Comparison of ENCODE assay signal across 10 mouse cellular contexts in the genomic region with DNA sequence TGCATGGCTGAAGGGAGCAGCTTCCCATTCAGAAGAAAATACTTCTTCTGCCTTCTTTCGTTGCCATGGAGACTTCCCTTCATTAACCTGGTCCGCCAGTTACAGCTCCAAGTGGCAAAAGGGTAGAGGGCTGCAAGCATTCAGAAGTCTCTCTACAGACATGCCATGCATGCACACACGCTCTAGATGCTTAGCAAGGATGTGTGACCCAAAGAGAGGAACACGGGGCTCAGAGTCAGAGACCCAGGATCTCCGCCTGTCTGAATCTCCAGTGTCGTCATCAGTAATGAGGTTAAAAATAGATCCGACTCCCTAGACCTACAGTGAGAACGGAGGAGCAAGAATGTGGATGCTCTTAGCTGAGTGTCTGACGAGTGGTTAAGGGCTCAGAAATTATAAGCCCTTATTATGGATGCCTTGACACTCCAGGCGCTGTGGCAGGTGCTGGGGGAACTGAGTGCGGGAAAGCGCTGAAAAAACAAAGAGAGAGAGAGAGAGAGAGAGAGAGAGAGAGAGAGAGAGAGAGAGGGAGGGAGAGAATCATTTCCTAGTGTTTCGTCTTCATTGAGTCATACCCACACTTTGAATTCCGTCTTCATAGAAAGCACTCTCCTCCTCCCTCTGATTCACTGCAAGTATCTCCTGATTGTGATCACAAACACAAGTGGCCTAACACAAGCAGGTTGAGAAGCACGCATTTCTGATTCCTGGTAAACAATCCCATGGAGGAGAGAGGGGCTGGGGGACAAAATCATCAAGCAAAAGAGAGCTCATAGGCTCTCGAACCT. TPM values are rescaled to one million over a fixed set of nuclear protein-coding genes. Genes with fewer than 3 reads are reported as not detected.
DNase-seq lines count a peak whose midpoint lies in the region; ATAC-seq and TF ChIP-seq lines count a peak whose summit lies in the region.
"Had no signal": no experiment of that assay in that cellular context is flagged by ENCODE, and none has a peak within 500 bp of the region (broad histone marks: within the 10 kb centered on the region; RNA-seq: fewer than 3 reads in every experiment).

No protein-coding gene starts in this region.

- intact Hi-C loops in left cerebral cortex, postnatal 36 days (cut with DNase I): no loop called here

- TF ChIP-seq CTCF in intestine, postnatal 0 days (IDR thresholded peaks at IDR 0.05; ENCODE audit: low read depth): no peak
- TF ChIP-seq CTCF in olfactory bulb, adult 2 months (IDR thresholded peaks at IDR 0.05; ENCODE audit: insufficient read depth, low read depth, low read length): no peak

- H3K9me3 ChIP-seq in intestine, embryonic 15.5 days: no peaks in the 10 kb centered on the region
- H3K9me3 ChIP-seq in intestine, postnatal 0 days (ENCODE audit: control insufficient read depth): no peaks in the 10 kb centered on the region
- no peaks in the 10 kb centered on the region for H3K9me3 ChIP-seq in embryonic facial prominence, embryonic 10.5 days
- H3K9me3 ChIP-seq in hindbrain, embryonic 16.5 days (ENCODE audit: control insufficient read depth, low read length): no peaks in the 10 kb centered on the region

- 0 out of 2 replicates have a peak, but pooled peaks cover 5% of the 10 kb centered on the region for H3K27me3 ChIP-seq in intestine, embryonic 15.5 days (replicated peaks)
- peaks cover 4% of the 10 kb centered on the region; the same call in 1 of the 2 replicates for H3K27me3 ChIP-seq in intestine, postnatal 0 days (replicated peaks; ENCODE audit: control insufficient read depth, insufficient read depth, low read length)
- H3K27me3 ChIP-seq in embryonic facial prominence, embryonic 10.5 days (replicated peaks; ENCODE audit: low read depth, poor library complexity, severe bottlenecking): peaks cover 30% of the 10 kb centered on the region
- no peaks in the 10 kb centered on the region for H3K27me3 ChIP-seq in hindbrain, embryonic 16.5 days (replicated peaks; ENCODE audit: control insufficient read depth, insufficient read depth, low read length)

- ATAC-seq in intestine, embryonic 15.5 days: no peak
- ATAC-seq in intestine, postnatal 0 days: no peak
- ATAC-seq in hindbrain, embryonic 16.5 days: peak; percentile 38; the same call in 1 of the 2 replicates

- peaks cover 25% of the 10 kb centered on the region for H3K4me1 ChIP-seq in intestine, embryonic 15.5 days (replicated peaks)
- peaks cover 9% of the 10 kb centered on the region; the same call in 1 of the 2 replicates for H3K4me1 ChIP-seq in intestine, postnatal 0 days (replicated peaks; ENCODE audit: control insufficient read depth, insufficient read depth, low read length)
- H3K4me1 ChIP-seq in embryonic facial prominence, embryonic 10.5 days: peaks cover 52% of the 10 kb centered on the region
- H3K4me1 ChIP-seq in hindbrain, embryonic 16.5 days (ENCODE audit: control insufficient read depth, insufficient read depth, low read depth, low read length): peaks cover 25% of the 10 kb centered on the region
- peaks cover 27% of the 10 kb centered on the region for H3K4me1 ChIP-seq in olfactory bulb, adult 2 months (ENCODE audit: control insufficient read depth, insufficient read depth, low read length)

- H3K9ac ChIP-seq in intestine, embryonic 15.5 days: no peak overlapping the region
- H3K9ac ChIP-seq in intestine, postnatal 0 days (ENCODE audit: low read depth, low read length): no peak overlapping the region
- H3K9ac ChIP-seq in hindbrain, embryonic 16.5 days (ENCODE audit: low read depth, low read length): peak overlapping the region; percentile 49
- H3K9ac ChIP-seq: lung, embryonic 14.5 days had no signal

- H3K36me3 ChIP-seq in intestine, embryonic 15.5 days: no peaks in the 10 kb centered on the region; the same call in 1 of the 2 replicates
- H3K36me3 ChIP-seq in intestine, postnatal 0 days (ENCODE audit: control insufficient read depth, insufficient read depth): no peaks in the 10 kb centered on the region
- peaks cover 14% of the 10 kb centered on the region for H3K36me3 ChIP-seq in embryonic facial prominence, embryonic 10.5 days (replicated peaks)
- no peaks in the 10 kb centered on the region for H3K36me3 ChIP-seq in hindbrain, embryonic 16.5 days (ENCODE audit: control insufficient read depth, insufficient read depth, low read length)

- no peak overlapping the region for H3K27ac ChIP-seq in intestine, embryonic 15.5 days
- no peak overlapping the region for H3K27ac ChIP-seq in intestine, postnatal 0 days (ENCODE audit: low read depth, low read length)
- 0 out of 2 replicates have a peak overlapping the region, but pooled peaks have one; percentile 6 for H3K27ac ChIP-seq in embryonic facial prominence, embryonic 10.5 days (replicated peaks)
- peak overlapping the region; percentile 68 for H3K27ac ChIP-seq in hindbrain, embryonic 16.5 days (ENCODE audit: low read depth, low read length)
- H3K27ac ChIP-seq in olfactory bulb, adult 2 months (ENCODE audit: insufficient read depth, low read depth, low read length): peak overlapping the region; percentile 38

- H3K4me3 ChIP-seq in intestine, embryonic 15.5 days (replicated peaks): no peak overlapping the region
- H3K4me3 ChIP-seq in intestine, postnatal 0 days (ENCODE audit: low read depth, low read length): no peak overlapping the region
- no peak overlapping the region for H3K4me3 ChIP-seq in embryonic facial prominence, embryonic 10.5 days
- no peak overlapping the region; the same call in 1 of the 2 replicates for H3K4me3 ChIP-seq in hindbrain, embryonic 16.5 days (ENCODE audit: low read length)
- no peak overlapping the region for H3K4me3 ChIP-seq in olfactory bulb, adult 2 months (ENCODE audit: insufficient read depth, low read depth, low read length)

- WGBS in intestine, embryonic 15.5 days: 37% methylated on average over 16 of the region's 16 CpGs
- 40% methylated on average over 16 of the region's 16 CpGs for WGBS in intestine, postnatal 0 days
- 43% methylated on average over 16 of the region's 16 CpGs for WGBS in embryonic facial prominence, embryonic 10.5 days
- WGBS in hindbrain, embryonic 16.5 days: 23% methylated on average over 16 of the region's 16 CpGs
- 15% methylated on average over 16 of the region's 16 CpGs for WGBS in olfactory bulb, adult 2 months

- no peak for DNase-seq in embryonic facial prominence, embryonic 10.5 days (ENCODE audit: low spot score)
- DNase-seq in gastrocnemius, adult 8-10 months (ENCODE audit: low spot score in 2 of 2): no peak
- DNase-seq in left cerebral cortex, postnatal 36 days (ENCODE audit: low spot score in 2 of 2): no peak
- DNase-seq: kidney, postnatal 36 days; lung, embryonic 14.5 days; thymus, postnatal 14 days had no signal

- H3K4me2 ChIP-seq in intestine, embryonic 15.5 days (replicated peaks): 0 out of 2 replicates have a peak overlapping the region, but pooled peaks have one; percentile 3
- H3K4me2 ChIP-seq in intestine, postnatal 0 days (replicated peaks; ENCODE audit: low read depth): no peak overlapping the region
- peak overlapping the region; percentile 47 for H3K4me2 ChIP-seq in hindbrain, embryonic 16.5 days (ENCODE audit: low read length)
- H3K4me2 ChIP-seq: lung, embryonic 14.5 days had no signal

- TF ChIP-seq POLR2A in olfactory bulb, adult 2 months (IDR thresholded peaks at IDR 0.05; ENCODE audit: insufficient read depth, low read depth, low read length): no peak

RNA-seq across cellular contexts. Expression of gene Pimreg, which starts 2.0 kb away (rescaled TPM):
- 75.4 and 81.8 TPM in 2 replicates for polyA plus RNA-seq in intestine, embryonic 15.5 days (2015; fragmentation: Nextera tagmentation; extraction: Ambion mirVana)
- polyA plus RNA-seq in intestine, postnatal 0 days (2015; fragmentation: Nextera tagmentation; extraction: Ambion mirVana): 14.0 and 17.4 TPM in 2 replicates
- polyA plus RNA-seq in embryonic facial prominence, embryonic 10.5 days (2016; fragmentation: Nextera tagmentation; extraction: Ambion mirVana): 219 and 242 TPM in 2 replicates
- polyA plus RNA-seq in hindbrain, embryonic 16.5 days (2015; fragmentation: Nextera tagmentation; extraction: Ambion mirVana): 33.5 and 38.5 TPM in 2 replicates
- polyA plus RNA-seq in olfactory bulb, adult 2 months (2012; ENCODE audit: insufficient read depth, insufficient read length, low replicate concordance, missing spikeins): not detected in 2 replicates
- not detected for total RNA-seq in gastrocnemius, adult 8-10 months (2022)
- 1 to 10 TPM in 1 of 2 experiments, under 1 TPM in 1; 0.43 to 1.1 TPM for total RNA-seq in left cerebral cortex, postnatal 36 days (2021)

RNA-seq across cellular contexts. Expression of gene Aipl1, which starts 2.5 kb away (rescaled TPM):
- polyA plus RNA-seq in intestine, embryonic 15.5 days (2015; fragmentation: Nextera tagmentation; extraction: Ambion mirVana): 0.19 and 0.34 TPM in 2 replicates
- 0.10 and 0.17 TPM in 2 replicates for polyA plus RNA-seq in intestine, postnatal 0 days (2015; fragmentation: Nextera tagmentation; extraction: Ambion mirVana)
- 0.36 and 0.52 TPM in 2 replicates for polyA plus RNA-seq in embryonic facial prominence, embryonic 10.5 days (2016; fragmentation: Nextera tagmentation; extraction: Ambion mirVana)
- polyA plus RNA-seq in hindbrain, embryonic 16.5 days (2015; fragmentation: Nextera tagmentation; extraction: Ambion mirVana): 0.27 and 0.41 TPM in 2 replicates
- polyA plus RNA-seq in olfactory bulb, adult 2 months (2012; ENCODE audit: insufficient read depth, insufficient read length, low replicate concordance, missing spikeins): not detected in 2 replicates
- total RNA-seq in gastrocnemius, adult 8-10 months (2022): not detected
- not detected for total RNA-seq in left cerebral cortex, postnatal 36 days (2021)

Comparison
In these comparisons a context has a peak if more than half of its experiments do, and no peak if none do; other contexts are left out.
1. H3K27ac ChIP-seq: peak in embryonic facial prominence, embryonic 10.5 days (single experiment), hindbrain, embryonic 16.5 days (single experiment) and olfactory bulb, adult 2 months (single experiment); none in intestine, embryonic 15.5 days (single experiment) and intestine, postnatal 0 days (single experiment).